Mouse (Mus musculus): ENCODE measurements around the gene Gm10840.
"Not testable (repeated sequence)": the region's sequence is repeated elsewhere in the genome, so short reads cannot be mapped to it uniquely, and the experiment has no call there.

Gm10840 gene

GRCm38 (mm10) chr11:106160841-106161721, at the start of gene Gm10840, which contains the start of gene Limd2:
Gene Gm10840, plus strand, starts transcription at chr11:106160850.
Gene Limd2, minus strand, starts transcription at chr11:106160860.
- peak; percentile 22 for DNase-seq (ENCODE audit: low read depth, low spot score)

- DNase-seq (ENCODE audit: low read depth, low spot score) = no peak
These were observed 49.0 kb upstream of the Gm10840 start for GRCm38 (mm10) chr11:106111688-106112087.

- DNase-seq (ENCODE audit: low read depth, low spot score) = no peak
These were observed 38.4 kb upstream of the Gm10840 start for GRCm38 (mm10) chr11:106122221-106122620.

GRCm38 (mm10) chr11:106122736-106123135, 37.9 kb upstream of the Gm10840 start:
- no peak for DNase-seq (ENCODE audit: low read depth, low spot score)

- DNase-seq (ENCODE audit: low read depth, low spot score) = no peak
These were observed 35.9 kb upstream of the Gm10840 start for GRCm38 (mm10) chr11:106124784-106125183.

- DNase-seq (ENCODE audit: low read depth, low spot score) = no peak
These were observed 34.8 kb upstream of the Gm10840 start for GRCm38 (mm10) chr11:106125827-106126226.

GRCm38 (mm10) chr11:106126727-106127373, 33.8 kb upstream of the Gm10840 start:
- DNase-seq (ENCODE audit: low read depth, low spot score) = not testable (repeated sequence)

- no peak for DNase-seq (ENCODE audit: low read depth, low spot score)
These were observed 31.2 kb upstream of the Gm10840 start for GRCm38 (mm10) chr11:106129477-106129876.

- no peak for DNase-seq (ENCODE audit: low read depth, low spot score)
These were observed 28.1 kb upstream of the Gm10840 start for GRCm38 (mm10) chr11:106132516-106132915.

GRCm38 (mm10) chr11:106134580-106135528, 25.8 kb upstream of the Gm10840 start:
- no peak for DNase-seq (ENCODE audit: low read depth, low spot score)

GRCm38 (mm10) chr11:106151219-106151618, 9.4 kb upstream of the Gm10840 start:
- DNase-seq (ENCODE audit: low read depth, low spot score) = no peak

GRCm38 (mm10) chr11:106152132-106152531, 8.5 kb upstream of the Gm10840 start:
- DNase-seq (ENCODE audit: low read depth, low spot score) = no peak

GRCm38 (mm10) chr11:106154091-106154490, 6.6 kb upstream of the Gm10840 start:
- no peak for DNase-seq (ENCODE audit: low read depth, low spot score)

GRCm38 (mm10) chr11:106154770-106155169, 5.9 kb upstream of the Gm10840 start:
- DNase-seq (ENCODE audit: low read depth, low spot score) = no peak

GRCm38 (mm10) chr11:106155761-106156160, 4.9 kb upstream of the Gm10840 start:
- no peak for DNase-seq (ENCODE audit: low read depth, low spot score)

GRCm38 (mm10) chr11:106156257-106156656, 4.4 kb upstream of the Gm10840 start:
- DNase-seq (ENCODE audit: low read depth, low spot score) = no peak

GRCm38 (mm10) chr11:106157154-106157553, 3.5 kb upstream of the Gm10840 start:
- no peak for DNase-seq (ENCODE audit: low read depth, low spot score)

GRCm38 (mm10) chr11:106158081-106158929, 2.3 kb upstream of the Gm10840 start:
- DNase-seq (ENCODE audit: low read depth, low spot score) = no peak

GRCm38 (mm10) chr11:106158930-106159215, 1.8 kb upstream of the Gm10840 start:
- no peak for DNase-seq (ENCODE audit: low read depth, low spot score)

- no peak for DNase-seq (ENCODE audit: low read depth, low spot score)
These were observed 1.3 kb upstream of the Gm10840 start for GRCm38 (mm10) chr11:106159216-106159920.

Data from brain, embryonic 18.5 days (tissue).